Mouse (Mus musculus) right cerebral cortex, postnatal 25 days (tissue): ENCODE measurements around the gene Rfc1.
"Not testable (repeated sequence)": the region's sequence is repeated elsewhere in the genome, so short reads cannot be mapped to it uniquely, and the experiment has no call there.

Source experiments
- DNase-seq: peaks from one replicate; pipeline ENCODE4 v3.0.0; 2022

Gene Rfc1

DNA sequence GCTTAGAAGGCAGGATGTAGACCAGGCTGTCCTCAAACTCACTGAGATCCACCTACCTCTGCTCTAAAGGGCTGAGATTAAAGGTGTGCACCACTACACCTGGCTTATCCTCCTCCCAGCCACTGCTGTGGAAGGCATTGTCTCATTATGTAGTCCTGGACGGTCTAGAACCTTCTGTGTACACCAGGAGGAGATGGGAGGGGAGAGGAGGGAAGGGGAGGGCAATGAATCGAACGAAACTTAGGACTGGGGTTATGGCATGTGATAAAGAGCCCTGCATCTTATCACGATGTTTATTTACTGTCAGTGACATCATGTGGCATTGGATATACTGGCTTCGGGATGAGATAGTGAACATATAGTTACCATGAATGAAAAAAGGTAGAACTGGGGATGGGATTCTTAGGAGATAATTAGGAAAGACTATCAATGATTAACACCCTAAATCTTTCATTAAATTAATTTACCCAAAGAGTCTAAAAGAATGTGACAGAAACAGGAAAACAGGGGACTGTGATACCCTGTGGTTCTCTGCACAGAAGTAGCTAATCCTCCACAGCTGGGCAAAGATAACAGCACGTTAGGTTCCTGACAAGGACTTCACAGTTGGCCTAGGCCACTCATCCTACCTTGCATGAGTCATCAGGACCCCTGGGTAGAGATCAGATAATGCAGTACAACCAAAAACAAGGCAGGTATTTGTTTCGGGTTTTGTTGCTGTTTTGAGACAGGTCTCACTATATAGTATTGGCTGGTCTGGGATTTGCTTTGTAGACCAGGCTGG, 37.1 kb downstream of the Rfc1 start:
- no peak for DNase-seq

DNA sequence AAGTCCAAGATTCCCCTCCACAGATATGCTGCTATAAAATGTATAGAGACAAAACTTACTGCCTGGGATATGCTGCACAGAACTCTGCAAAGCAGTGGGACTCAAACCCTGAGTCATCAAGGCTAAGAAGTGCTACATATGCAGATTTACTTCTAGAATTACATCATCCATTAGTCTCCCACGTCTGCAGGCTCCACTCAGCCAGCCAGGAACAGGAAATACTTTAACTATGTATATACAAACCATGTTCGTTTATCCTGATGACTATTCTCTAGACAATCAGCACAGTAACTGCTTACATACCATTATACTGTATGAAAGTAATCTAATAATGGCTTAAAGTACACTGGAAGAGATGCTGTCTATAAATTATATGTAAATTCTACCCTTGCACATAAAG, 41.2 kb downstream of the Rfc1 start:
- DNase-seq: no peak

DNA sequence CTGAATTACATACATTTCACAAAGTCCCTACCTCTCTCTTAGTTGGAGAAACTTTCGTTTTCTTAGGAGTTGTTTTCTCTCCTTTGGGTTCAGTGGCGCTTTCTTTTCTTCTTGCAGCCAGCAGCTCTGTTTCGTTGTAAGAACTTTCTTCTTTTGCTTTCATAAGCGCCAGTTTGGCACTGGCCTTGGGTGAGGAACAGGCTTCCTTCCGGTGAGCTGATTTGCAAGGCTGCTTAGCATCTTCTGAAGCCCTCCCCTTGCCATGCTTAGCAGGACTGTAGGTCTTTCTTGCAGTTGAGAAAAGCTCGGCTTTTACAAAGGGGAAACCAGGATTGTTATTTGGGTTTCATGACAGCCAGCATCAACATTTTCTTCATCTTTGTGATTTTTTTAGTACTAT, 41.8 kb downstream of the Rfc1 start:
- DNase-seq: no peak

DNA sequence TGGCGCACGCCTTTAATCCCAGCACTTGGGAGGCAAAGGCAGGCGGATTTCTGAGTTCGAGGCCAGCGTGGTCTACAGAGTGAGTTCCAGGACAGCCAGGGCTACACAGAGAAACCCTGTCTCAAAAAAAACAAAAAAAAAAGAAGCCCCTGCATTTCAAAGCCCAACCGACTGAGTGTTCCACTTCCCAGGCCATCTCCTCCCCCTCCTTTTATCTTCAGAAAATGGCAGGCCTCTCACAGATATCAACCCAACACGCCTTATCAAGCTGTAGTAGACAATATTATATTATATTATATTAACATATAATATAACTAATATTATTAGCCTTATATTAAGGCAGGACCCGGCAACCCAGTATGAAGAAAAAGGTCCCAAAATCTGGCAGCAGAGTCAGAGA, 46.5 kb downstream of the Rfc1 start:
- DNase-seq: not testable (repeated sequence)

DNA sequence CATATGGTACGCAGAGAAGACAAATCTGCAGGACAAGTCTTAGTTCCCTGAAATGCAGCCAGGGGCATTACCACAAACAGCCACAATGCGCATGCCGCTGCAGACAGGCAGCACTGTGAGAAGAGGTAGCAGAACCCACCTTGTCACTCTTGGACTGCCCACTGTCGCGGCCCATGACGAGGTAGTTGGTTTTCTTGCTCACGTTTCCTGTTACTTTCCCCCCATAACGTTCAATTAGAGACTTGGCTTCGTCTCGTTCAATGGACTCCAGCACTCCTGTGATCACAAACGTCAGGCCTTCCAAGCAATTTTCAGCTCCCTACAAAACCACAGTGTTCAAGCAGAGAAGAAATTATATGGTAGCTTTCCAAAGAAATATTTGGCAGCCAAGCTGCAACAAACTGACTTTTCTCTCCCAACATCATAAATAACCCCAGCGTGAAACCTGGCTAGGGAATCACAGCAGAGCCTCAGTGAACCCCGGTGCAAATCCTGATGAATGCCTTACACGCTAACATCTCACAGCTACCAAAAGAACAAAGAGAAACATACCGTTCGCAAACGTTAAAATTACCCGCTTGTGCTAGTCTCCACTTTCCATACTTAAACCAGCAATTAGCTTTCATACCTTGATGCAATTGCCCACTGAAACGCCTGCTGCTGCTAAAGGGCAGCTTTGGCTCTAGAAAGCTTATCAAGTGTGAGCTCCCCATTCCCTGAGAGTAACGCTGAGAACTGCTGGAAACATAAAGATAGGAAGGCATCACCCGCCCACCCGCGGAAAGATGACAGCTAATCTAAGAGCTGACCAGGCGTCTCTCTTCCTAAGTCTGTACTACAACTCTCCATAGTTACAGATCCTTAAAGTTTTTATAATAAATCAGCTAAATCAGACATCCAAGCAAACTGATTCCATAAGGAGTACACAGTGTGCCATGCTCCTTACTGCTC, 47.4 kb downstream of the Rfc1 start:
- no peak for DNase-seq

- DNase-seq: no peak
Observed at GRCm38 (mm10) chr5:65284171-65284570, 51.3 kb downstream of the Rfc1 start.

DNA sequence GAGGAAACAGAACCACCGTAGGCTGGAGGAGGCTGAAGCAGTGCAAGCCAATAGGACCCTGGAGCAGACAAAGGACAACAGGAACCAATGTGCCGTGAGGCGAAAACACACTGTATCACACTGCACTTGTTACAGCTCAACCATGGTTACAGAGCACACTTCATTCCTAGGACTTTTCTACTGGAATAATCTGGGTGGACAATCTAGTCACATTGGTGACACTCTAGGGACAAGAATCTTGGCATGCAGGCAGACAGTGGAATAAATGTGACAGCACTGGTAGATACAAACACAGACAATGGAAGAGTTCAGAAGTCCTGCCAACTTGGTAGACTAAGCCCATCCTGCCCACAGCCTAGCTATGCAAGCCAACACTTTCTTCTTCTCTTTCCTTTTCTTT, 54.3 kb downstream of the Rfc1 start:
- DNase-seq: no peak

- DNase-seq: no peak
Observed at GRCm38 (mm10) chr5:65279133-65279651, 56.3 kb downstream of the Rfc1 start.

- DNase-seq: peak; percentile 15
Observed at GRCm38 (mm10) chr5:65273966-65274365, 61.5 kb downstream of the Rfc1 start.

- DNase-seq: no peak
Observed at GRCm38 (mm10) chr5:65257910-65258505, 77.5 kb downstream of the Rfc1 start.

DNA sequence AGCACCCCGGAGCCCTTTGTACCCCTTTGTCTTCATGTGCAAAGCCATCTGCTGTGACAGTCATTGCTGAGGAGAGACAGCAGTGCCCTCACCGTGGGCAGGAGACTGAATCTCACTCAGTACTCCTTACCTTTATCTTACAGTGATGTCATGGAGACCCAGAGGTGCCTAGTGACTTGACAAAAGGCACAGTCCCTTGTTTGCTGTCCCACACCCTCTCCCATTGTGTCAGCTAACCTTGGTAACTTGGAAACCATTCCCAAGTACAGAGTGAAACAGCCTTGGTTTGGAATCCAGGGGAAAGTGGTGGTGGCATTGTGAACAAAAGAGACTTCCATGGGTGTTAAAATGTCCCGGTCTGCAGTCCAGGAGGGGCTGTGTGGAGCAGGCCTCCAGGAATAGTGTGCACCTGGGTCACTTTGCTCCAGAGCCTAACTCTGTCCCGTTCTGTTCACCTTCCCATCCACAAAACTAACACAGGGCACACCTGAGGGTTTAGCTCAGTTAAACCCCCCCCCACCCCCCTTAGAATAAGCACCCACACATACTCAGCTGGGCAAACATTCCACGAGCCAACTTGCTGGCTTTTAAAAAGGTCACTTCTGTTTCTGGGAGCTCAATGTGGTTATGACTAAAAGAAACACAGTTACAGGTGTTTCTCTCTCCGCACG, 85.2 kb downstream of the Rfc1 start:
- no peak for DNase-seq

GRCm38 (mm10) chr5:65247296-65247695, 88.2 kb downstream of the Rfc1 start:
- no peak for DNase-seq

DNA sequence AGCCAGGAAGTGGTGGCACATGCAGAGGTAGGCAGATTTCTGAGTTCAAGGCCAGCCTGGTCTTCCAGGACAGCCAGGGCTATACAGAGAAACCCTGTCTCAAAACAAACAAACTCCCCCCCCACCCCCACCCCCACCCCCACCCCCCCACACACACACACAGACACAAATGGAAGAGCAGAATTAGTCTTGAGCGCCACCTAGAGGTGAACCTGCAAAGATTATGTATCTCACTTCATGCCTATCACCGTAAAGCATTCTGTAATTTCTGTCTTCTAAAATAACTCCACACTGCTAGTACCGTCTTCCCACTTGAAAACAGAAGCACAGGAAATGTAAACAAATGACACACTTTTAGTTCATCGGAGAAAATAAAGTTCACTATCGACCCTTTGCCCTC, 92.7 kb downstream of the Rfc1 start:
- DNase-seq: no peak

- DNase-seq: no peak
Observed at GRCm38 (mm10) chr5:65231289-65232003, 104.0 kb downstream of the Rfc1 start.

- DNase-seq: no peak
Observed at GRCm38 (mm10) chr5:65224056-65224455, 111.4 kb downstream of the Rfc1 start.

GRCm38 (mm10) chr5:65221037-65221436, 114.4 kb downstream of the Rfc1 start:
- DNase-seq: no peak

- DNase-seq: no peak
Observed at GRCm38 (mm10) chr5:65217305-65218269, 117.9 kb downstream of the Rfc1 start.

- DNase-seq: no peak
Observed at GRCm38 (mm10) chr5:65213321-65213720, 122.1 kb downstream of the Rfc1 start.
